Mouse (Mus musculus): ENCODE data around the gene Gm17334. TPM values are rescaled to one million over a fixed set of nuclear protein-coding genes. Genes with fewer than 3 reads are reported as not detected.

Gm17334 gene
- polyA plus RNA-seq, 1 experiment, result 0.19 TPM

GRCm38 (mm10) chr11:53771001-53771744, 1.8 kb downstream of the Gm17334 start:
- Histone ChIP-seq H3ac (ENCODE audit: control insufficient read depth, insufficient read length) (peak overlapping the region; percentile 78), H3K79me2 (ENCODE audit: control insufficient read depth, insufficient read depth) (peaks cover 29% of the 10 kb centered on the region), H3K4me2 (ENCODE audit: low read depth) (peak overlapping the region; percentile 86), H3K4me3 (peak overlapping the region; percentile 89), H3K27me3 (ENCODE audit: control insufficient read depth, insufficient read depth, insufficient read length) (no peaks in the 10 kb centered on the region), H3K36me3 (ENCODE audit: control insufficient read depth, insufficient read depth) (peaks cover 23% of the 10 kb centered on the region)
- TF ChIP-seq POLR2A (IDR thresholded peaks at IDR 0.05; ENCODE audit: insufficient read length, low read depth), result no peak
- TF ChIP-seq SRF (IDR thresholded peaks at IDR 0.05; ENCODE audit: control insufficient read depth, insufficient read length, low read depth), result no peak
- TF ChIP-seq TCF3 (IDR thresholded peaks at IDR 0.05; ENCODE audit: insufficient read length, low read depth), result no peak
- no peak for TF ChIP-seq CEBPB (IDR thresholded peaks at IDR 0.05; ENCODE audit: insufficient read depth, poor library complexity, severe bottlenecking)
- TF ChIP-seq MAX (IDR thresholded peaks at IDR 0.05; ENCODE audit: low read depth), result no peak
- no peak for TF ChIP-seq MYOD1 (IDR thresholded peaks at IDR 0.05; ENCODE audit: control insufficient read depth in 1 of 3, insufficient read length in 2 of 3, low read depth in 2 of 3)
- TF ChIP-seq USF1 (IDR thresholded peaks at IDR 0.05; ENCODE audit: low read depth), result no peak
- TF ChIP-seq E2F4 (IDR thresholded peaks at IDR 0.05; ENCODE audit: insufficient read depth), result no peak
- no peak for TF ChIP-seq MYOG (IDR thresholded peaks at IDR 0.05; ENCODE audit: control insufficient read depth in 1 of 3, insufficient read depth in 1 of 3, insufficient read length in 2 of 3, low read depth in 2 of 3)
- TF ChIP-seq REST (IDR thresholded peaks at IDR 0.05; ENCODE audit: insufficient read depth, insufficient read length), result no peak
- TF ChIP-seq POLR2AphosphoS2 (IDR thresholded peaks at IDR 0.05; ENCODE audit: insufficient read length, low read depth), result no peak
- TF ChIP-seq TCF12 (IDR thresholded peaks at IDR 0.05; ENCODE audit: insufficient read depth, poor library complexity, severe bottlenecking), result no peak

DNA sequence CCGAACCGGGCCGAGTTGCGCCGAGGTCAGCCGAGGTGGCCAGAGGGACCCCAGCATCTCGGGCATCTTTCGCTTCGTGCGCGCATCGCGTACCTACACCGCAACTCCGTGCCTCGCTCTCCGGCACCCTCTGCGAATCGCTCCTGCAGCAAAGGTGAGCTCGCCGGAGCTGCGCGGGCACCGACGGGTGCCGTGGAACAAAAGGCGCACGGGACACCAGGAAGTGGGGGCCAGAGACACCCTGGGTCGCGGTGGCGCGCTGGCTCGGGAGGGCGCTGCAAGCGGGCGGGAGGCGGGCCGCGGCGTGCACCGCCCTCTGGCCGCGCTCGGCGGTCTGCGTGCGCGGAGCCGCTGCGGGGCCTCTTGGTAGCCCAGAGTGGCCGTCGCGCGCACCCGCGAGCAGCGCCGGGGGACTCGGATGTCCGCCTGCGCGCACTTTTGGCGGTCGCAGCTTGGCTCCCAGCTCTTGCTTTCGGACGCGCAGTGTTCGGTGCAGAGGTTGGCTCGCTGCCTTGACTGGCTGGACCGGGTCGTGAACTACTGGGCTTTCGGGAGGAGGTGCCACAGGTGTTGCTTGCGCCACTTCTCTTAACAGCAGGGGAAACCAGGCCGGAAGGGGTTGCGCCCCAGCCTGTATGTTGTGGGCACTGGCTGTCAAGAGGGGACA, 2.7 kb downstream of the Gm17334 start:
- Histone ChIP-seq H3K4me2 (ENCODE audit: low read depth) (peak overlapping the region; percentile 86), H3K79me2 (ENCODE audit: control insufficient read depth, insufficient read depth) (peaks cover 29% of the 10 kb centered on the region), H3K4me3 (peak overlapping the region; percentile 89), H3K36me3 (ENCODE audit: control insufficient read depth, insufficient read depth) (peaks cover 16% of the 10 kb centered on the region), H3K27me3 (ENCODE audit: control insufficient read depth, insufficient read depth, insufficient read length) (no peaks in the 10 kb centered on the region), H3ac (ENCODE audit: control insufficient read depth, insufficient read length) (peak overlapping the region; percentile 78)
- peak in 1 of 3 experiments; percentile 15 for TF ChIP-seq MYOD1 (IDR thresholded peaks at IDR 0.05; ENCODE audit: control insufficient read depth in 1 of 3, insufficient read length in 2 of 3, low read depth in 2 of 3)
- no peak for TF ChIP-seq TCF12 (IDR thresholded peaks at IDR 0.05; ENCODE audit: insufficient read depth, poor library complexity, severe bottlenecking)
- TF ChIP-seq POLR2AphosphoS2 (IDR thresholded peaks at IDR 0.05; ENCODE audit: insufficient read length, low read depth), result no peak
- TF ChIP-seq MYOG (IDR thresholded peaks at IDR 0.05; ENCODE audit: control insufficient read depth in 1 of 3, insufficient read depth in 1 of 3, insufficient read length in 2 of 3, low read depth in 2 of 3), result peak in 1 of 3 experiments; percentile 0
- no peak for TF ChIP-seq POLR2A (IDR thresholded peaks at IDR 0.05; ENCODE audit: insufficient read length, low read depth)
- TF ChIP-seq REST (IDR thresholded peaks at IDR 0.05; ENCODE audit: insufficient read depth, insufficient read length), result no peak

- Histone ChIP-seq H3K27me3 (ENCODE audit: control insufficient read depth, insufficient read depth, insufficient read length) (no peaks in the 10 kb centered on the region), H3ac (ENCODE audit: control insufficient read depth, insufficient read length) (peak within 1 kb of the TSS; percentile 78), H3K79me2 (ENCODE audit: control insufficient read depth, insufficient read depth) (peaks cover 29% of the 10 kb centered on the region), H3K4me3 (peak within 1 kb of the TSS; percentile 89), H3K36me3 (ENCODE audit: control insufficient read depth, insufficient read depth) (peaks cover 15% of the 10 kb centered on the region), H3K4me2 (ENCODE audit: low read depth) (peak within 1 kb of the TSS; percentile 86)
- no peak for TF ChIP-seq SRF (IDR thresholded peaks at IDR 0.05; ENCODE audit: control insufficient read depth, insufficient read length, low read depth)
- peak in 2 of 3 experiments; percentile 46 to 71 for TF ChIP-seq MYOG (IDR thresholded peaks at IDR 0.05; ENCODE audit: control insufficient read depth in 1 of 3, insufficient read depth in 1 of 3, insufficient read length in 2 of 3, low read depth in 2 of 3)
- no peak for TF ChIP-seq MAX (IDR thresholded peaks at IDR 0.05; ENCODE audit: low read depth)
- peak; percentile 85 for TF ChIP-seq POLR2A (IDR thresholded peaks at IDR 0.05; ENCODE audit: insufficient read length, low read depth)
- no peak for TF ChIP-seq USF1 (IDR thresholded peaks at IDR 0.05; ENCODE audit: low read depth)
- TF ChIP-seq REST (IDR thresholded peaks at IDR 0.05; ENCODE audit: insufficient read depth, insufficient read length), result peak; percentile 17
- peak; percentile 93 for TF ChIP-seq POLR2AphosphoS2 (IDR thresholded peaks at IDR 0.05; ENCODE audit: insufficient read length, low read depth)
- TF ChIP-seq CEBPB (IDR thresholded peaks at IDR 0.05; ENCODE audit: insufficient read depth, poor library complexity, severe bottlenecking), result no peak
- TF ChIP-seq TCF3 (IDR thresholded peaks at IDR 0.05; ENCODE audit: insufficient read length, low read depth), result no peak
- no peak for TF ChIP-seq TCF12 (IDR thresholded peaks at IDR 0.05; ENCODE audit: insufficient read depth, poor library complexity, severe bottlenecking)
- peak in 2 of 3 experiments; percentile 58 to 74 for TF ChIP-seq MYOD1 (IDR thresholded peaks at IDR 0.05; ENCODE audit: control insufficient read depth in 1 of 3, insufficient read length in 2 of 3, low read depth in 2 of 3)
- no peak for TF ChIP-seq E2F4 (IDR thresholded peaks at IDR 0.05; ENCODE audit: insufficient read depth)
These were observed 3.2 kb downstream of the Gm17334 start, which contains the start of gene Irf1 for GRCm38 (mm10) chr11:53769760-53770124. Gene Irf1, plus strand, starts transcription at chr11:53770014.

DNA sequence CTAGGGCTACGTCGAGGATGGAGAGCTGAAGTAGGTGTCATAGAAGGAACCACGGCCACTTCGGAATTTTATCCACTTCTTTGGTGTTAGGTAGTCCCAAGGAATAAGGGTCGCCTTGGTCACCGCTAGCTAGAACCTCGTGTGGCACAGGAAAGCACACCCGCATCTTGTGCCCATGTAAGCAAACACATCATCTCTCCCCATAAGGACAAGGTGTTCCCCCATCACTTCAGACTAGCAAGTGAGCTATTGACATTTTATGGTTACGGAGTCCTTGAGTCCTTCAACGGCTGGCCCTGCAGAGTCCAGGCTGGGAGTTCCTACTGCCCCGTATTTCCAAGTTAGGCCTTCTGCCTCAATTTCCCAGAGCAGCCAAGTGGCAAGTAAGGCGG, 3.8 kb downstream of the Gm17334 start:
- TF ChIP-seq TCF3 (IDR thresholded peaks at IDR 0.05; ENCODE audit: insufficient read length, low read depth), result no peak
- TF ChIP-seq E2F4 (IDR thresholded peaks at IDR 0.05; ENCODE audit: insufficient read depth), result no peak
- TF ChIP-seq TCF12 (IDR thresholded peaks at IDR 0.05; ENCODE audit: insufficient read depth, poor library complexity, severe bottlenecking), result no peak
- TF ChIP-seq CEBPB (IDR thresholded peaks at IDR 0.05; ENCODE audit: insufficient read depth, poor library complexity, severe bottlenecking), result no peak
- TF ChIP-seq USF1 (IDR thresholded peaks at IDR 0.05; ENCODE audit: low read depth), result no peak
- TF ChIP-seq POLR2A (IDR thresholded peaks at IDR 0.05; ENCODE audit: insufficient read length, low read depth), result no peak
- no peak for TF ChIP-seq REST (IDR thresholded peaks at IDR 0.05; ENCODE audit: insufficient read depth, insufficient read length)
- TF ChIP-seq MYOD1 (IDR thresholded peaks at IDR 0.05; ENCODE audit: control insufficient read depth in 1 of 3, insufficient read length in 2 of 3, low read depth in 2 of 3), result no peak
- TF ChIP-seq MAX (IDR thresholded peaks at IDR 0.05; ENCODE audit: low read depth), result no peak
- TF ChIP-seq SRF (IDR thresholded peaks at IDR 0.05; ENCODE audit: control insufficient read depth, insufficient read length, low read depth), result no peak
- no peak for TF ChIP-seq MYOG (IDR thresholded peaks at IDR 0.05; ENCODE audit: control insufficient read depth in 1 of 3, insufficient read depth in 1 of 3, insufficient read length in 2 of 3, low read depth in 2 of 3)
- no peak for TF ChIP-seq POLR2AphosphoS2 (IDR thresholded peaks at IDR 0.05; ENCODE audit: insufficient read length, low read depth)
- H3K4me2 ChIP-seq (ENCODE audit: low read depth), result peak overlapping the region; percentile 66
- no peak overlapping the region for H3ac ChIP-seq (ENCODE audit: control insufficient read depth, insufficient read length)
- H3K4me3 ChIP-seq, result peak overlapping the region; percentile 89
- H3K36me3 ChIP-seq (ENCODE audit: control insufficient read depth, insufficient read depth), result peaks cover 10% of the 10 kb centered on the region
- H3K79me2 ChIP-seq (ENCODE audit: control insufficient read depth, insufficient read depth), result peaks cover 29% of the 10 kb centered on the region
- no peaks in the 10 kb centered on the region for H3K27me3 ChIP-seq (ENCODE audit: control insufficient read depth, insufficient read depth, insufficient read length)

All from myocyte (in vitro differentiated cells).